Mouse (Mus musculus) kidney, adult 2 months (tissue): Measurements from ENCODE around the gene Sox15.

Experiments used
- CTCF ChIP-seq: fragments of 200-500 bp; conservative IDR thresholded peaks from 2 replicates; pipeline ENCODE4 v1.5.1; 2011; ENCODE audit warnings: low read depth, mild to moderate bottlenecking, control low read depth, low read length, moderate library complexity, mixed read lengths; ENCODE audit not compliant: insufficient read depth, insufficient read length
- POLR2A ChIP-seq: fragments of 200-500 bp; IDR thresholded peaks from one replicate; pipeline ENCODE4 v1.6.1; 2011; ENCODE audit warnings: low read depth, low read length, control low read depth

GRCm38 (mm10) chr11:69665457-69665960 is 10.4 kb downstream of the Sox15 start:
- no peak for TF ChIP-seq POLR2A
- TF ChIP-seq CTCF = no peak
